Mouse (Mus musculus) olfactory bulb, adult 2 months (tissue): Measurements from ENCODE around the gene Fgfr2.

ENCODE experiments used
- CTCF ChIP-seq: fragments of 200-500 bp; IDR thresholded peaks from 2 replicates; pipeline ENCODE4 v1.5.1; 2012; ENCODE audit warnings: low read depth, mild to moderate bottlenecking, low read length, moderate library complexity; ENCODE audit not compliant: insufficient read depth
- POLR2A ChIP-seq: fragments of 200-500 bp; IDR thresholded peaks from 2 replicates; pipeline ENCODE4 v1.6.1; 2012; ENCODE audit warnings: mild to moderate bottlenecking, low read depth, low read length, moderate library complexity; ENCODE audit not compliant: insufficient read depth

GRCm38 (mm10) chr7:130665358-130665757 is 2457.8 kb downstream of the Fgfr2 start:
- TF ChIP-seq CTCF: no peak
- TF ChIP-seq POLR2A: no peak
